In the genomic region with DNA sequence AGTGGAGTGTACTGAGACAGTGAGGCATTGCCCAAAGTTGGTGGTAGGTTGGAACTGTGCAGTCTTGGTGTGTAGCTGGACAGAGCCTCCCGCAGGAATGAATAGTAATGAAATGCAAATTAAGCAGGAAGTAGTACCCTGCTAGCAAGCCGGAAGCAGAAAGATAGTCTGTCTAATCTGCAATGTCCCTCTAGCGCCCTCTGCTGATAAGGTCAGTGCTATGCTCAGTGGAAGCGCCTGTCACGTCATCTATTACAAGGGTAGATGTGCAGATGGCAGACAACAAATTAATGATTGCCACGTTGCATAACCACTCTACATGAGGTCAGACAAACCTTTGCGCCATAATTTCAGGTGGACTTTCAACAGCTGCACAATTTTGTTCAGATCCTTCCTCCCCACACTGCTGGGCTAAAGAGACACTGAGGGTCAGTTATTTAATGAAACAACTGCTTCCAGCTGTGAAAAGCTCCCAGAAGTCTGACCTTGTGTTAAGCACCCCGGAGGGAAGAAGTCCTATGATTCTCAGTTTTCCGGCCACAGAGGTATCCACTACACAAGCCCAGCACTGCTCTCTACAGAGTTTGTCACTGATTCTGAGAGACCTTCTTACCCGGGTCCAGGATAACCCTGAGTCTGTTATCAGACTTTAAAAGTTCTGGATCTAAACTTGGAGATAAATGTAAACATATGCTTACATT, we compare ENCODE assay signal across 8 mouse cellular contexts.
DNase-seq lines count a peak whose midpoint lies in the region; ATAC-seq lines count a peak whose summit lies in the region.

No protein-coding gene starts in this region.

- no peaks in the 10 kb centered on the region for H3K4me1 ChIP-seq in midbrain, embryonic 10.5 days
- H3K4me1 ChIP-seq in midbrain, embryonic 13.5 days (replicated peaks): no peaks in the 10 kb centered on the region
- peaks cover 18% of the 10 kb centered on the region for H3K4me1 ChIP-seq in limb, embryonic 13.5 days

- ATAC-seq in midbrain, embryonic 13.5 days: no peak
- ATAC-seq in granulocyte monocyte progenitor cell, adult 5-6 weeks (replicated peaks; ENCODE audit: poor library complexity, severe bottlenecking): peak; percentile 98
- peak; percentile 48; the same call in 1 of the 2 replicates for ATAC-seq in limb, embryonic 13.5 days (ENCODE audit: low FRiP score, low read depth)

- no peaks in the 10 kb centered on the region for H3K27me3 ChIP-seq in midbrain, embryonic 10.5 days (ENCODE audit: low read depth, poor library complexity, severe bottlenecking)
- no peaks in the 10 kb centered on the region for H3K27me3 ChIP-seq in midbrain, embryonic 13.5 days
- no peaks in the 10 kb centered on the region for H3K27me3 ChIP-seq in limb, embryonic 13.5 days

- H3K27ac ChIP-seq in midbrain, embryonic 10.5 days (replicated peaks): no peak overlapping the region
- H3K27ac ChIP-seq in midbrain, embryonic 13.5 days: no peak overlapping the region
- H3K27ac ChIP-seq in limb, embryonic 13.5 days: no peak overlapping the region

- 64% methylated on average over 10 of the region's 10 CpGs for WGBS in midbrain, embryonic 10.5 days
- 66% methylated on average over 10 of the region's 10 CpGs for WGBS in midbrain, embryonic 13.5 days
- WGBS in limb, embryonic 13.5 days: 48% methylated on average over 10 of the region's 10 CpGs

- H3K4me3 ChIP-seq in midbrain, embryonic 10.5 days: no peak overlapping the region
- H3K4me3 ChIP-seq in midbrain, embryonic 13.5 days (replicated peaks): no peak overlapping the region
- no peak overlapping the region for H3K4me3 ChIP-seq in limb, embryonic 13.5 days

- H3K9ac ChIP-seq in midbrain, embryonic 13.5 days (replicated peaks): no peak overlapping the region
- H3K9ac ChIP-seq in limb, embryonic 13.5 days: no peak overlapping the region

- DNase-seq in adrenal gland, adult (ENCODE audit: inconsistent age in 2 of 2, low spot score in 1 of 2): peak; percentile 10 to 52
- DNase-seq in adrenal gland, postnatal 25 days: no peak
- peak; percentile 35 for DNase-seq in midbrain, embryonic 10.5 days (ENCODE audit: low spot score)
- DNase-seq in retina, postnatal 7 days (ENCODE audit: low read depth, low spot score): peak; percentile 13
- DNase-seq in thymus, postnatal 25 days: no peak

- peaks cover 11% of the 10 kb centered on the region for H3K9me3 ChIP-seq in midbrain, embryonic 10.5 days (replicated peaks)
- H3K9me3 ChIP-seq in midbrain, embryonic 13.5 days: peaks cover 3% of the 10 kb centered on the region; the same call in 1 of the 2 replicates
- H3K9me3 ChIP-seq in limb, embryonic 13.5 days: peaks cover 14% of the 10 kb centered on the region

- no peaks in the 10 kb centered on the region for H3K36me3 ChIP-seq in midbrain, embryonic 10.5 days
- no peaks in the 10 kb centered on the region for H3K36me3 ChIP-seq in midbrain, embryonic 13.5 days
- no peaks in the 10 kb centered on the region for H3K36me3 ChIP-seq in limb, embryonic 13.5 days

- no peak overlapping the region for H3K4me2 ChIP-seq in midbrain, embryonic 13.5 days (replicated peaks)
- no peak overlapping the region for H3K4me2 ChIP-seq in limb, embryonic 13.5 days (replicated peaks)

Comparison
In these comparisons a context has a peak if more than half of its experiments do, and no peak if none do; other contexts are left out.
1. DNase-seq: peak in adrenal gland, adult (2 of 2), midbrain, embryonic 10.5 days (single experiment) and retina, postnatal 7 days (single experiment); none in adrenal gland, postnatal 25 days (single experiment) and thymus, postnatal 25 days (single experiment).